Mouse (Mus musculus) heart, embryonic 14.5 days (tissue): ENCODE measurements around the gene Slc34a1. TPM values are rescaled to one million over a fixed set of nuclear protein-coding genes. Genes with fewer than 3 reads are reported as not detected.

Experiments
- ATAC-seq: fragments of 200-750 bp; cut with Nextera tagmentation; 2 replicates; pipeline ENCODE4 v1.8.0; 2017; ENCODE audit warnings: low read depth, moderate TSS enrichment; ENCODE audit not compliant: insufficient number of reproducible peaks, insufficient read depth, low FRiP score
- H3K27ac ChIP-seq, 2 experiments: fragments of 200-500 bp in 1 of 2; fragments of 300-500 bp in 1 of 2; sonication (generic) in 1 of 2; replicated peaks in 1 of 2; 2 replicates each; pipeline ENCODE4 v1.5.1; 2012 to 2014; ENCODE audit warnings: low read depth in 2 of 2, low read length in 2 of 2, control low read depth in 1 of 2, mild to moderate bottlenecking in 1 of 2, mixed read lengths in 1 of 2; ENCODE audit not compliant: control insufficient read depth in 1 of 2, insufficient read depth in 1 of 2
- H3K27me3 ChIP-seq: fragments of 300-500 bp; sonication (generic); 2 replicates; pipeline ENCODE4 v1.6.1; 2014; ENCODE audit warnings: mild to moderate bottlenecking, low read length, control low read depth; ENCODE audit not compliant: control insufficient read depth, insufficient read depth
- H3K36me3 ChIP-seq: fragments of 300-500 bp; sonication (generic); 2 replicates; pipeline ENCODE4 v1.6.1; 2014; ENCODE audit warnings: mild to moderate bottlenecking, control low read depth, low read length, mixed read lengths; ENCODE audit not compliant: control insufficient read depth, insufficient read depth
- H3K4me1 ChIP-seq, 2 experiments: fragments of 200-500 bp in 1 of 2; fragments of 300-500 bp in 1 of 2; sonication (generic) in 1 of 2; 2 replicates each; pipeline ENCODE4 v1.6.1; 2012 to 2014; ENCODE audit warnings: low read length in 2 of 2, control low read depth in 1 of 2, mixed read lengths in 1 of 2; ENCODE audit not compliant: control insufficient read depth in 2 of 2, insufficient read depth in 2 of 2
- H3K4me2 ChIP-seq: fragments of 300-500 bp; sonication (generic); 2 replicates; pipeline ENCODE4 v1.6.1; 2014; ENCODE audit warnings: mild to moderate bottlenecking, low read length
- H3K4me3 ChIP-seq, 2 experiments: fragments of 200-500 bp in 1 of 2; fragments of 300-500 bp in 1 of 2; sonication (generic) in 1 of 2; 2 replicates each; pipeline ENCODE4 v1.5.1; 2012 to 2014; ENCODE audit warnings: low read length in 2 of 2, mild to moderate bottlenecking in 2 of 2, control low read depth in 1 of 2, low read depth in 1 of 2, moderate library complexity in 1 of 2; ENCODE audit not compliant: control insufficient read depth in 1 of 2, insufficient read depth in 1 of 2
- H3K9ac ChIP-seq: fragments of 300-500 bp; sonication (generic); 2 replicates; pipeline ENCODE4 v1.6.1; 2014; ENCODE audit warnings: mild to moderate bottlenecking, low read length
- H3K9me3 ChIP-seq: fragments of 300-500 bp; sonication (generic); 2 replicates; pipeline ENCODE4 v1.6.1; 2016; ENCODE audit warnings: low read length, control low read depth; ENCODE audit not compliant: control insufficient read depth
- WGBS: fragments of 180-500 bp; shearing (Covaris S2); extraction: QIAGEN DNeasy Blood & Tissue Kit; methylation state at CpG from one replicate; pipeline ENCODE4 v1.1.7; 2014; 5-methylcytosine and 5-hydroxymethylcytosine counted together
- polyA plus RNA-seq: library from polyadenylated mRNA; unstranded; fragments of >200 nt; fragmentation: Nextera tagmentation; extraction: Ambion mirVana; gene quantifications from 2 replicates; pipeline ENCODE4 v1.2.1, GENCODE M21; 2014

Slc34a1 gene
- polyA plus RNA-seq, 1 experiment from 2014 or later, result not detected

GRCm38 (mm10) chr13:55405783-55406390 lies 7.9 kb downstream of the Slc34a1 start:
- Histone ChIP-seq H3K27me3 (peaks cover 43% of the 10 kb centered on the region), H3K4me3 (no peak overlapping the region), H3K36me3 (no peaks in the 10 kb centered on the region), H3K9ac (no peak overlapping the region), H3K4me2 (no peak overlapping the region), H3K27ac (no peak overlapping the region), H3K9me3 (no peaks in the 10 kb centered on the region), H3K4me1 (no peaks in the 10 kb centered on the region)
- ATAC-seq, result no peak
- WGBS, result 59% methylated on average over 13 of the region's 13 CpGs

GRCm38 (mm10) chr13:55407341-55407740 lies 9.4 kb downstream of the Slc34a1 start:
- Histone ChIP-seq H3K9ac (no peak overlapping the region), H3K4me1 (no peaks in the 10 kb centered on the region), H3K36me3 (no peaks in the 10 kb centered on the region), H3K4me2 (no peak overlapping the region), H3K4me3 (no peak overlapping the region), H3K27ac (no peak overlapping the region), H3K9me3 (no peaks in the 10 kb centered on the region), H3K27me3 (peaks cover 46% of the 10 kb centered on the region)
- WGBS, result 76% methylated on average over 4 of the region's 4 CpGs
- ATAC-seq, result no peak

- H3K27ac ChIP-seq, result no peak overlapping the region
- H3K4me3 ChIP-seq, result no peak overlapping the region
- WGBS, result 75% methylated on average over 19 of the region's 19 CpGs
- no peaks in the 10 kb centered on the region for H3K9me3 ChIP-seq
- H3K4me1 ChIP-seq, result no peaks in the 10 kb centered on the region
- peaks cover 53% of the 10 kb centered on the region for H3K27me3 ChIP-seq
- ATAC-seq, result no peak
- H3K9ac ChIP-seq, result no peak overlapping the region
- H3K36me3 ChIP-seq, result no peaks in the 10 kb centered on the region
- H3K4me2 ChIP-seq, result no peak overlapping the region
Observed at GRCm38 (mm10) chr13:55408546-55409120, 10.6 kb downstream of the Slc34a1 start.

GRCm38 (mm10) chr13:55411826-55412225 lies 13.8 kb downstream of the Slc34a1 start:
- ATAC-seq, result no peak
- 62% methylated on average over 7 of the region's 7 CpGs for WGBS
- Histone ChIP-seq H3K36me3 (no peaks in the 10 kb centered on the region), H3K9me3 (no peaks in the 10 kb centered on the region), H3K9ac (no peak overlapping the region), H3K27me3 (peaks cover 61% of the 10 kb centered on the region), H3K4me2 (no peak overlapping the region), H3K4me3 (no peak overlapping the region), H3K27ac (no peak overlapping the region), H3K4me1 (peaks cover 0 to 5% of the 10 kb centered on the region in 2 experiments; a peak in 1 of 4 replicates)

- Histone ChIP-seq H3K27ac (no peak overlapping the region), H3K4me2 (no peak overlapping the region), H3K9me3 (no peaks in the 10 kb centered on the region), H3K4me3 (no peak overlapping the region), H3K4me1 (peaks cover 0 to 5% of the 10 kb centered on the region in 2 experiments; a peak in 1 of 4 replicates), H3K36me3 (no peaks in the 10 kb centered on the region), H3K27me3 (peaks cover 67% of the 10 kb centered on the region), H3K9ac (no peak overlapping the region)
- no peak for ATAC-seq
- 78% methylated on average over 13 of the region's 13 CpGs for WGBS
Observed at GRCm38 (mm10) chr13:55412643-55413307, 14.8 kb downstream of the Slc34a1 start.

- no peak overlapping the region for H3K9ac ChIP-seq
- H3K27ac ChIP-seq, result no peak overlapping the region
- no peaks in the 10 kb centered on the region for H3K36me3 ChIP-seq
- 72% methylated on average over 12 of the region's 12 CpGs for WGBS
- H3K27me3 ChIP-seq, result peaks cover 66% of the 10 kb centered on the region
- no peaks in the 10 kb centered on the region for H3K9me3 ChIP-seq
- H3K4me1 ChIP-seq, result peaks cover 0 to 5% of the 10 kb centered on the region in 2 experiments; a peak in 1 of 4 replicates
- no peak overlapping the region for H3K4me2 ChIP-seq
- no peak overlapping the region for H3K4me3 ChIP-seq
- ATAC-seq, result no peak
Observed at GRCm38 (mm10) chr13:55413333-55413732, 15.3 kb downstream of the Slc34a1 start.

GRCm38 (mm10) chr13:55414743-55415380 lies 16.9 kb downstream of the Slc34a1 start, which contains the start of gene Pfn3:
Gene Pfn3, minus strand, starts transcription at chr13:55415232.
- H3K36me3 ChIP-seq, result no peaks in the 10 kb centered on the region
- H3K4me3 ChIP-seq, result peak within 1 kb of the TSS; percentile 22 to 28
- no peak within 1 kb of the TSS for H3K27ac ChIP-seq
- 0 out of 2 replicates have a peak within 1 kb of the TSS, but pooled peaks have one; percentile 3 for H3K9ac ChIP-seq
- H3K27me3 ChIP-seq, result peaks cover 72% of the 10 kb centered on the region
- peaks cover 0 to 5% of the 10 kb centered on the region in 2 experiments; a peak in 1 of 4 replicates for H3K4me1 ChIP-seq
- H3K9me3 ChIP-seq, result no peaks in the 10 kb centered on the region
- peak within 1 kb of the TSS; percentile 53 for H3K4me2 ChIP-seq
- 7% methylated on average over 41 of the region's 41 CpGs for WGBS
- ATAC-seq, result no peak
